Mouse (Mus musculus) megakaryocyte, embryonic 14.5 days (primary cell): ENCODE results near the gene Xpo1.

Experiments
- FLI1 ChIP-seq: IDR thresholded peaks from 2 replicates; pipeline ENCODE4 v1.6.1; 2012; ENCODE audit warnings: low read length, inconsistent platforms, mixed read lengths
- GATA1 ChIP-seq: IDR thresholded peaks from 3 replicates; pipeline ENCODE4 v1.6.1; 2012; ENCODE audit warnings: mixed read lengths, low read length, inconsistent platforms, borderline replicate concordance

DNA sequence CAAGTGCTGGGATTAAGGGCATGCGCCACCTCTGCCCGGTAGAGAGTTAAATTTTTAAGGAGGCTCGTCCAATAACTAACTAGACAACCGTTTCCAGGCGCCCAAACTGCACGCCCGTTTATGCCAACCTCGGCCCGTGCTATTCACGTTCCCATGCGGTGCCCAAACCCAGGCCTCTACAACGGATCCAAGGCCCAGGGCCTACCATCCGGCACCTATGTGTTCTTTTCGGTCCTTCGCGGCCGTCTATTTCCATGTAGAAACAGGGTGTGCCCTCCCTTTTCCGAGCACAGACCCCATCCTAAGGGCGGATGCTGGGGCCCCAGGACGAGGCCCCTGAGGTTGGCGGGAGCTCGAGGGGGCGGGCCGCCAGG, 801 bp upstream of the Xpo1 start:
- TF ChIP-seq GATA1 (no peak), FLI1 (no peak)
